Mouse (Mus musculus) c-Kit-positive CD71-positive TER-119-negative erythroid progenitor cells, embryonic 14.5 days (primary cell): ENCODE data around the gene Gif.

Experiments used
- DNase-seq: peaks from one replicate; pipeline ENCODE4 v3.0.0-alpha.2; 2013; ENCODE audit warnings: low read depth

Gif gene

DNA sequence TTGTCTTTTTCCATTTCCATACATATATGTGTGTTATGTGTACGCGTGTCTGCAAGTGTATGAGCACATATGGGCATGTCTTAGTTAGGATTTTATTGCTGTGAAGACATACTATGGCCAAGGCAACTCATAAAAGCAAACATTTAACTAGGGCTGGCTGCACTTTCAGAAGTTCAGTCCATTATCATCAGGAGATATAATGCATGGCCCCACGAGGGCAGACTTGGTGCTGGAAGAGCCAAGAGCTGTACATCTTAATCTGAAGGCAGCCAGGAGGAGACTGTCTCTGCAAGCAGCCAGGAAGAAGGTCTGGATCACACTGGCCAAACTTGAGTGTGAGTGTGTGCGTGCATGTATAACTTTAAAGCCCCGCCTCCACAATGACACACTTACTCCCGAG lies 47.1 kb downstream of the Gif start:
- DNase-seq = no peak

DNA sequence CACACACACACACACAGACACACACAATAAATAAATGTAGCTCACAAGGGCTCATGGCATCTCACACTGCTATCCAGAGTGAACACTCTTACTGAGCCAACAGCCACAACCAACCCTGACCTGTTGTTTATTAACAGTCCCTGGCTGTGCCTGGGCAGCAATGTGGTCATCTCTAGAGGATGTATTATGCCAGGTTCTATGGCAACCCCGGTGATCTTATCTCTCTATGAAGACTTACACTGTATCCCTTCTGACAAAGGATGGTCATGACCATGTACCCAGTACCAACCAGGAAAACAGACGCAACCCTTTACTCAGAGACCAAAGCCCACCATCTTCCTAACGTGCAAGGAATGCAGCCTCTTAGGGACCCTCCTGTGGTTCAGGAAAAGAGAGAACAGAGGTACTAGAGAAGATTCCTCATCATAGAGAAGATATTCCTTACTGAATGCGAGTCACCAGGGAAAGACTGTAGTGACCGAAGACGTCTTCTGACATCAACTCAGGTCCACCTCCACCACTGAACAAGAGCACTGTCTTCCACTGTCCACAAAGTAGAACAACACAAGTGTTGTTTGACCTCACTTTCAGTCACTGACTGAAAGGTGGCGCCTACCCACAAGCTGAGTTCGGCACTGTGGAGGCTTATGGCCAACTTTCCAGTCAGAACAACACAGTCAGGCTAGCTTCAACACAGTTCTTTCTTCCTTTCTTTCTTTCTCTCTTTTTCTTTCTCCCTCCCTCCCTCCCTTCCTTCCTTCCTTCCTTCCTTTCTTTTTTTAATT lies 53.4 kb downstream of the Gif start:
- DNase-seq = no peak

DNA sequence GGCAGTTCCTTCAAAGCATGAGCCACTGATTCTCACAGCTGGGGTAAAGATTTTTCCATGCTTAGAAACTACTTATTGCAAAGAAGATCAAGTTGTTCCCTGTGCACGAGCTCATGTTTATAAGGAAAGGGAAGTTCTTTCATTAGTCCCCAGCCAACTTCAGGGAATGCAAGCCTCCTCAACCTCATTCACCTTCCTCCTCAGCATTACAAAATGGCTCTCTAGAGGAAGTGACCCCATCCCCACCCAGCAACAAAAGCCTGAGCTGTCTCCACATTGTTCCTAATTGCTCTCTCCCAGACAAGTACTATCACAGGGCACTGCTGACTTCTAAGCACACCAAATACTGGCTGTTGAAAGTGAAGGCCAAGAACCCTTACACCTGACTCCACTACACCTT lies 57.1 kb downstream of the Gif start:
- no peak for DNase-seq

DNA sequence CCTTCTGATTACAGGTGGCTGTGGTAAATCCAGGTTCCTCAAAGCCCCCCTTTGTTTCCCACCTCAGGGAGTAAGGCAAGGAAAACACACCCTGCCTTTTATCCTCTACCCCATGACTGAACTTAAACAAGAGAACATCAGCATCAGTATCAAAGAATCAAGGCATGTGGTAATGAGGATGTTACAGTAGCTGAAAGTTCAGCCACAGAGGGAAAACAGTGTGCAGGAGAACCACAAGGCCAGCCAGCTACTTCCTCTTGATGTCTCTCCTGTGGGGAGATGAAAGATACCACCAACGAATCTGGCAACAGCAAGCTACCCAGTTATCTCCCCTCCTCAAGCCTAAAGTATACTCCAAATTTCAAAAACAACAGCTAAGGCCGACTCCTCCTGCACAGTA lies 59.9 kb downstream of the Gif start:
- DNase-seq = no peak

DNA sequence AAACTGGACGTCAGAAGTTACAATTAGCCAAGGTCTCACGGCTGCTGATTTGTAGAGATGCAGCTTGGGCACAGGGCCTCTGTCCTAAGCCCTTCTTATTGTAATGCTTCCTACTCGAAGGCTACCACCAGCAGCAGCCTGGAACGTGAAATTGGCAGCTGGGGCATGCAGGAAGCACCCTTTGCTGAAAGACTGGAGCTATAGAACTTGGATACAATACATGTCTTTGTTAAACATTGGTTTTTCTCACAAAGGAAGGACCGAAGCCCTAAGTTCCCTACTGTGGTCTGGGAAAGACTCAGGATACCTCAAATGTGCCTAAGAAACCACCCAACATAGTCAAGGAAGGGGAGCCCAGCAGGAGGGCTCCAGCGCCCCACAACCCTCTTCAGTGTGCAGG lies 60.5 kb downstream of the Gif start:
- no peak for DNase-seq

DNA sequence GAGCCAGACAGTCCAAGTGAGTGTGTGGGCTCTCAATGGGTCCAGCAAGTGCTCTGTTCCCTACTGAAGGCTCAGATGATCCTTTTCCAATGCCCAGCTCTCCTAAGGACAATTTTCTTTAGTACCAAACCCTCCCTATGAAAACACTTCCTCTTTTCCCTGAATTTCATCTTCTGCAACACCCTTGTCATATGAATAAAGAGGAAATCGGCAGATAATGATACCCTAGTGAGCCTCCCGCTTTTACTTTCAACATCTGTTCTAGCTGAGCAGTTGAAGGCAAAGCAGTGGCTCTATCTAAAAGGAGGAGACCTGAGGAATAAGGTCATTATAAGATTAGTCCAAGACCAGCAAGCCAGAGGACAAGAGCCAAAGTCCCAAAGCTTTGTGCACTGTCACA lies 61.1 kb downstream of the Gif start:
- no peak for DNase-seq

DNA sequence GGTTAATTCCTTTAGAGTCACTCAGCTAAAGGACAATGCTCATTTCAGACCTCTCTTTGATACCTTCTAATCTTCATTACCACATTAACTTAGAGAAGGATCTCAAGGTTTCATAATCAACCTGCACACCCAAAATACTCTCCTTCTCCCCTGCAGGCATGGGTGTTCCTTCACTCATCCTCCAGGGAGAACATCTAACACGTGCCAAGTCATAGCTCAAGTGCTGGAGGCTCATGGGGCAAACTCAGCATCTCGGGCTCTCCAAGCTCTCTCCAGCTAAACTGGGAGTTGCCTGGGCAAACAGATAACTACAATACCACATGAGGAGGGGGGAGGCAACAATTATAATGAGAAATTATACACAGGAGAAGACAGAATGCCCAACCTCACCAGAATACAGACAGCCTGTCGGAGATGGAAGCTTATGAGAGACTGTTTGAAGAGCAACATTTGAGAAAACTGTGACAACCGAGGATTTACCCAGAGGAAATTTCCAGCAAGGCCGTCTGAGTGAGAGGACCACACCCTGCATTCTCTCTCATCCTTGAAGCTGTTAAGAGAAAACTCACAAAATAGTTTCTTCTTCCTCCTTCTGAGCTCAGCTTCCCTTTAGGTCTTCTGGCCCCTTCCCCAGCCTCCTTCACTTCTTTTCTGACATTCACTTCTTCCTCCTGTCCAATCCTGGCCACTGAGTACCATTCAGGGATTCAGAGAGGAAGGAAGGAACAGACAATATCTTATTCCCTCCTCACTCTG lies 62.8 kb downstream of the Gif start:
- no peak for DNase-seq

DNA sequence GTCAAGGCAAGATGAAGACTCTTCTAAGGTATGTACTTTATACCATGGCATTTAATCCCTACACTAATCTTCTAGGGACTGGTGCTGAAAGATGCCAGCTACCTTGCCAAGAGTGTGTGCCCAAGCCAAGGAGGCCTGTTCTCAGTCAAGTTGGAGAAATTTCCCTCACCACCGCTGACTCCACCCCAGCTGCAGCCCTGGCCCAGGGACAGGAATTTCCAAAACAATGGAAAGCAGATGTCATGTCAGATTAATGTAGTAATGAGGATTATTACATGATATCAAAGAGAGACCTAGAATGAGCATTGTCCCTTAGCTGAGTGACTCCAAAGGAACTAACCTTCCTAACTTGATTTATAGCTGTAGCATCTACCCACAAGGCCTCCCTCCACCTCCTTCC lies 63.5 kb downstream of the Gif start:
- no peak for DNase-seq

DNA sequence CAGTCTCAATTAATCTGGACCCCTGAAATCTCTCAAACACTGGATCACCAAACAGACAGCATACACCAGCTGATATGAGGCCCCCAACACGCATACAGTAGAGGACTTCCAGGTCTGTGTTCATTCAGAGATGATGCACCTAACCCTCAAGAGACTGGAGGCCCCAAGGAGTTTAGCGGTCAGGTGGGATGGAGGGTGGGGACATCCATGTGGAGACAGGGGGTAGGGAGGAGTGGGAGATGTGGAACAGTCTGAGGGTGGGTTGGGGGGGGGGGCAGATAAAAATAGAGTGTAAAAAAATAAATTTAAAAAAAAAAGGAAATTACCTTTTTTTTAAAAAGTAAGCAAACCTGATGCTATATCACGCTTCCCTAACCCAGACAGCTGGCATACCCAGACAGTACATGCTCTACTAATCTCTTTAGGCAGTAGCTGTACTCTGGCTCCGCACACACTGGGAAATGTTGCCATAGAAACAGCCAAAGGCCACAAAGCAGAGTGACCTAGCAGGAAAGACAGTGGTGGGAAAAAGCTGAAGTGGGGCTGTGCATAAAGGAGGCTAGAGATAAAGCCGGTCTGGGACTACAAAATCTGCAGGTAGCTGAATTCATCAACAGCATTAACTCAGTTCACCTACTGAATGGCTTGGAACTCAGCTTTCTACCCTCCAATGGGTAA lies 64.5 kb downstream of the Gif start:
- no peak for DNase-seq
